Mouse (Mus musculus) hindbrain, embryonic 11.5 days (tissue): ENCODE measurements at regions not wholly inside any gene's neighbourhood (a gene's known extent, or its start where the extent isn't known, plus 50 kb on each side); places are given as distances from the start of the nearest gene placed in this dataset.

ENCODE experiments used
- ATAC-seq: fragments of 200-750 bp; cut with Nextera tagmentation; 2 replicates; pipeline ENCODE4 v1.8.0; 2017; ENCODE audit warnings: mild to moderate bottlenecking, moderate TSS enrichment, moderate library complexity; ENCODE audit not compliant: low FRiP score
- DNase-seq: peaks from one replicate; pipeline ENCODE4 v3.0.0-alpha.2; 2015; ENCODE audit warnings: low spot score
- H3K27ac ChIP-seq: fragments of 300-500 bp; sonication (generic); 2 replicates; pipeline ENCODE4 v1.5.1; 2014; ENCODE audit warnings: mild to moderate bottlenecking, low read depth, low read length
- H3K27me3 ChIP-seq: fragments of 300-500 bp; sonication (generic); 2 replicates; pipeline ENCODE4 v1.6.1; 2014; ENCODE audit warnings: mild to moderate bottlenecking, low read length, moderate library complexity, mixed read lengths; ENCODE audit not compliant: control insufficient read depth, insufficient read depth
- H3K36me3 ChIP-seq: fragments of 300-500 bp; sonication (generic); 2 replicates; pipeline ENCODE4 v1.6.1; 2014; ENCODE audit warnings: mild to moderate bottlenecking, low read length, moderate library complexity, mixed read lengths; ENCODE audit not compliant: control insufficient read depth, insufficient read depth
- H3K4me1 ChIP-seq: fragments of 300-500 bp; sonication (generic); replicated peaks from 2 replicates; pipeline ENCODE4 v1.6.1; 2014; ENCODE audit warnings: low read length, mixed read lengths; ENCODE audit not compliant: control insufficient read depth, insufficient read depth
- H3K4me2 ChIP-seq: fragments of 300-500 bp; sonication (generic); replicated peaks from 2 replicates; pipeline ENCODE4 v1.6.1; 2014; ENCODE audit warnings: mild to moderate bottlenecking, low read depth, low read length
- H3K4me3 ChIP-seq: fragments of 300-500 bp; sonication (generic); 2 replicates; pipeline ENCODE4 v1.5.1; 2014; ENCODE audit warnings: low read depth, low read length
- H3K9ac ChIP-seq: fragments of 300-500 bp; sonication (generic); 2 replicates; pipeline ENCODE4 v1.6.1; 2014; ENCODE audit warnings: low read depth, low read length
- H3K9me3 ChIP-seq: fragments of 300-500 bp; sonication (generic); 2 replicates; pipeline ENCODE4 v1.6.1; 2016; ENCODE audit warnings: low read length; ENCODE audit not compliant: control insufficient read depth
- WGBS: fragments of 180-500 bp; shearing (Covaris S2); extraction: QIAGEN DNeasy Blood & Tissue Kit; methylation state at CpG from one replicate; pipeline ENCODE4 v1.1.7; 2014; 5-methylcytosine and 5-hydroxymethylcytosine counted together

DNA sequence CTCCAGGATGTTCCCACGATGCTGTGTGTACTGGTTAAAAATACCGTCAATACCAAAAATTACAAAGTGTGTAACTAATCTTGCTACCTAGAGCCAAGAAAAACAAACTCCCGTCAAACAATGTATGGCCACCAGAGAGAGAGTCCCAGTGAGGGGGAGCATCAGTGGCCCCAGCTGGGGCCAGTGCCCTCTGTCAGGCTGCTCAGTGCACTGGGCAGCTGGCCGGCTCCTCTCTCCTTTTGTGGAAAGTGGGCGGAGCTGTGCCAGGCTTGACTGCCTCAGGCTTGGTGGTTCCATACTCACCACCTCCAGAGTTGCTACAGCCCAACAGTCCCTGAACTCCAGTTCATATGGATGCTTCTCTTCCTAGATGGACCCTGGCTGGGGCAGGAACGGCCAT is 53.8 kb upstream of the Sept5 start:
- Histone ChIP-seq H3K4me1 (peaks cover 8% of the 10 kb centered on the region), H3K9me3 (no peaks in the 10 kb centered on the region), H3K9ac (no peak overlapping the region), H3K4me2 (no peak overlapping the region), H3K36me3 (no peaks in the 10 kb centered on the region), H3K27me3 (no peaks in the 10 kb centered on the region), H3K4me3 (no peak overlapping the region), H3K27ac (no peak overlapping the region)
- DNase-seq: peak; percentile 33
- WGBS: 49% methylated on average over 6 of the region's 6 CpGs
- ATAC-seq: no peak

DNA sequence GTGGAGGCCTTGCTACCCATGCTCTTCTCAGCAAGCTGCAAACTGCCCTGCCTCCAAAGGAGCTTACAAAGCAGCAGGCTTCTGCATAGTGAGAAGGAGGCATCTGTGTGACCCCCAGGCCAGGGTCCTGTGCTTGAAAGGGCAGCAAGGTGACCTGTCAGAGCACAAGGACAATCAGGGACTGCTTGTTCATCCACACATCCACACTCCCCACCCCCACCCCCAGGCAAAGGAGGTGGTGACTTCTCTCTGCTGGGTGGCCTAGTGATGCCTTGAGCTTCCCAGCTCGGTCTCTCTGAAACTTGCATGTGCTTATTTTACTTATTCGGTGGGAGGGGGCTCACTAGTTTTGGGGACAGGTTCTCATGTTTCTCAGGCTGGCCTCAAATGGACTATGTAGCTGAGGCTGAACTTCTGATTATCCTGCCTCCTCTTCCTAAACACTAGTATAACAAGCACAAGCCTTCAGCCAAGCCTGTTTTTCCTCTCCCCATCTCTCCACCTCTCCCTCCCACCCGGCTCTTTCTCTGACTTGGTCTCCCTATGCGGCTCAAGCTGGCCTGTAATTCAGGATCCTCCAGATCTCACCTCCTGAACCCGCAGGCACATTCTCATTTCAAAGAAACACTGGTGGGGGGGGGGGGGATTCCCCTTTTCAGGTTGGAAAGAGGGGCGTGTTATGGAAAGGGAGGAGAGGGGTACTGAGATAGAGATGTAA is 56.4 kb upstream of the Sept5 start:
- H3K27me3 ChIP-seq: no peaks in the 10 kb centered on the region
- no peak overlapping the region for H3K4me2 ChIP-seq
- peak overlapping the region; percentile 62 for H3K27ac ChIP-seq
- DNase-seq (peak; percentile 45), ATAC-seq (peak; percentile 48)
- no peak overlapping the region for H3K4me3 ChIP-seq
- peak overlapping the region; percentile 31; the same call in 1 of the 2 replicates for H3K9ac ChIP-seq
- H3K36me3 ChIP-seq: no peaks in the 10 kb centered on the region
- H3K4me1 ChIP-seq: peaks cover 8% of the 10 kb centered on the region
- 1% methylated on average over 6 of the region's 6 CpGs for WGBS
- H3K9me3 ChIP-seq: no peaks in the 10 kb centered on the region

DNA sequence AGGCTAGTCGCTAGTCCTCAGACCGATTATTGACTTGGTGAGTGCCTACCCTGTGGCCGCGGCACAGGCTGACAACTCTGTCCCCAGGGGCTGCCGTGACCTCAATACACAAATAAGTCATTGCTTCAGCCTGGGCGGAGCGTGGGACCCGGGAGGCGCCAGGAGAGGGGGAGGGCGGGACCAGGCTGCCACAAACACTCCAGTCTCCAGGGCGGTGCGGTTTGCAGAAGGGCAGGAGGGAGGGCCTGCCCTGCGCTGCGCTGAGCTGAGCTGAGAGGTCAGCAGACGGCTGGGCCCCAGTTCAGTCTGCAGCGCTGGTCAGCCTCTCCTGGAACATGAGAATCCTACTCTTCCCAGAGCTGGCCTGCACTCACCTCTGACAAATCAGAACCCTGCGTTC is 57.2 kb upstream of the Sept5 start:
- peak overlapping the region; percentile 20; the same call in 1 of the 2 replicates for H3K9ac ChIP-seq
- H3K36me3 ChIP-seq: no peaks in the 10 kb centered on the region
- peak overlapping the region; percentile 55 for H3K27ac ChIP-seq
- no peaks in the 10 kb centered on the region for H3K9me3 ChIP-seq
- DNase-seq: peak; percentile 91
- WGBS: under 1% methylated on average over 17 of the region's 17 CpGs
- H3K27me3 ChIP-seq: no peaks in the 10 kb centered on the region
- peak overlapping the region; percentile 33 for H3K4me2 ChIP-seq
- ATAC-seq: peak; percentile 97
- H3K4me3 ChIP-seq: no peak overlapping the region
- H3K4me1 ChIP-seq: peaks cover 8% of the 10 kb centered on the region

DNA sequence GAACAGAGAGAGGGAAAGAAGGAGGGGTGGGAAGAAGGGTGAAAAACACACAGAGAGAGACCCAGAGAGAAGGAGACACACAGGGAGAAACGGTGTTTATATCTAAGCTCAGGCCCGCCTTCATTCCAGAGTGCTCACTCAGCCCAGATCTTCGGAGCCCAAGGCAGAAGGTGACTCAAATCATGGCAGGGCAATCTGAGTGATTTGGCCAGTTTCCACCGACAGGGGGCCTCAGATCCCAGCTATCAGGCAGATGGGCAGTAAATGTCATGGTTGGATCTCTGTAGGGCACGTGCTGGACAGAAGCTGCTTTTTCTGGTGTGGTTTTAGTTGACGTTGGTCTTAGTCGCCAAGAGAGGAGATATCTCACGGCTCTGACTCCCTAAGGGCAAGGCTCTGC is 57.6 kb upstream of the Sept5 start:
- Histone ChIP-seq H3K4me1 (peaks cover 8% of the 10 kb centered on the region), H3K9me3 (no peaks in the 10 kb centered on the region), H3K9ac (peak overlapping the region; percentile 20; the same call in 1 of the 2 replicates), H3K4me3 (no peak overlapping the region), H3K27ac (peak overlapping the region; percentile 55), H3K36me3 (no peaks in the 10 kb centered on the region), H3K27me3 (no peaks in the 10 kb centered on the region), H3K4me2 (peak overlapping the region; percentile 33; the same call in 1 of the 2 replicates)
- 2% methylated on average over 8 of the region's 8 CpGs for WGBS
- ATAC-seq: peak; percentile 72
- peak; percentile 88 for DNase-seq

DNA sequence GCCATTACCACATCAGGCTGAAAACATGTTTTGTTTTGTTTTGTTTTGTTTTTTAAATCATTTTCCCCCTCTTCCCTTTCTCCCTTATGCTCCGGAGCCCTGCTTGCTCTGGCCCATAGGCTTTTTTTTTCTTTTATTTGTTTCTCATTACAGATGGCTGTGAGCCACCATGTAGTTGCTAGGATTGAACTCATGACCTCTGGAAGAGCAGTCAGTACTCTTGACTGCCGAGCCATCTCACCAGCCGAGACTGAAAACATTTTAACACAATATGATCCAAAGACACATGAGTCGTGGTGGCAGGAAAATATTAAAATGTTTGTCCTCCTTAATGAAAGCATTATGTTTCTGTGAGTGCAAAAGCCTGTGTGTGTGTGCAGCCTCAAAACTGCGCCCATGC is 65.8 kb upstream of the Sept5 start:
- no peaks in the 10 kb centered on the region for H3K27me3 ChIP-seq
- 69% methylated on average over 5 of the region's 5 CpGs for WGBS
- H3K4me3 ChIP-seq: no peak overlapping the region
- DNase-seq (no peak), ATAC-seq (no peak)
- H3K36me3 ChIP-seq: no peaks in the 10 kb centered on the region
- no peak overlapping the region for H3K27ac ChIP-seq
- H3K9me3 ChIP-seq: no peaks in the 10 kb centered on the region
- H3K9ac ChIP-seq: no peak overlapping the region
- H3K4me2 ChIP-seq: no peak overlapping the region
- H3K4me1 ChIP-seq: no peaks in the 10 kb centered on the region

DNA sequence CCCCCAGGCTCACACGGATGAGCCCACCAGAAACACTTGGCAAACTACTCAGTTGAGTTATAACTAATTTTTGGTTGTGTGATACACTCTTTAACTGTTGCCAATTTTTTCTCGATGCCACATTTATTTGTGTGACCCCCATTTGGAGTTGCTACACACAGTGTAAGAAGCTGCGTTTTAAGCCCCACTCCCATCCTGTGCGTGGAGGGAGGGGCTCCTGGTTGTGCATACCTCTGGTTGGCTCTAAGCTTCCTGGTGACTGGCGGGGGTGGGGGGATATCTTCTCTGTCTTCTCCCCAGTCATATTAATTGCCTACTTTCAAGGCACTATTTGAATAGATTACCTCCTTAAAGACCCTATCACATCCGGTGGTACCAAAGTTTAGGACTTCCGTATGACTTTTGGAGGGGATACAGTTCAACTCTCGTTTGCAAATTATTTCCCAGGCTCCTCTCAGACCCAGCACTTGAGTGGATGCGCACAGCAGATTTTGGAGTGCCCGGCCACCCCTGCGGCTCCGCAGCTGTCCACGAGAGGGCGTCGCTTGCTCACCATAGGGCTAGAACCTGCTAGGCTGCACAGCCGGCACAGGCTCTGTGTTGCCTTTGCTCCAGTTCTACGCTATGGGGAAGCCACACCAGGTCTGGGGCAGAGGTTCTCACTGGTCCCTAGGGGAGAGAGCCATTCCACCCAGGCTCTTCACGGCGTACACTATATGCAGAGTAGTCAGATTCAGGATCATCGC is 66.5 kb upstream of the Sept5 start:
- no peak overlapping the region for H3K27ac ChIP-seq
- no peak overlapping the region for H3K4me2 ChIP-seq
- H3K4me1 ChIP-seq: no peaks in the 10 kb centered on the region
- ATAC-seq (peak; percentile 85), DNase-seq (peak; percentile 85)
- WGBS: 12% methylated on average over 20 of the region's 20 CpGs
- no peaks in the 10 kb centered on the region for H3K27me3 ChIP-seq
- H3K36me3 ChIP-seq: no peaks in the 10 kb centered on the region
- H3K9me3 ChIP-seq: no peaks in the 10 kb centered on the region
- no peak overlapping the region for H3K4me3 ChIP-seq
- no peak overlapping the region for H3K9ac ChIP-seq

DNA sequence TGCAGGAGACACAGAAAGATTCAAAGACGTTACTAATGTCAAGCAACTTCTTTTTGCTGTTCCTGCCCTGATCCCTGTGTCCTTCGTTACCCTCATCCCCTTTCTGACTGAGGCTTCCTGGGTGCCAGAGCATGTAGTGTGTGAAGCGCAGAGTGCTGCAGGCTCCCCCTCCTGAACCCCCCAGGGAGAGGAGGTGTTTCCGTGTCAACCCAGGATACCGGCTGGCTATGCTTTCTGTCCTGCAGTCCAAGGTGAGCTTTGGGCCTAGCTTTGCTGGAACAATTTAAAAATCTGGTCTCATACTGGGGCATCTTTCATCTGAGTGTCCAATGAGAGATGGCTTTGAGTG is 67.0 kb upstream of the Sept5 start:
- no peaks in the 10 kb centered on the region for H3K36me3 ChIP-seq
- H3K4me2 ChIP-seq: no peak overlapping the region
- ATAC-seq: peak; percentile 38
- H3K27ac ChIP-seq: no peak overlapping the region
- no peaks in the 10 kb centered on the region for H3K9me3 ChIP-seq
- no peak overlapping the region for H3K9ac ChIP-seq
- no peaks in the 10 kb centered on the region for H3K27me3 ChIP-seq
- 70% methylated on average over 5 of the region's 5 CpGs for WGBS
- H3K4me1 ChIP-seq: no peaks in the 10 kb centered on the region
- H3K4me3 ChIP-seq: no peak overlapping the region
- DNase-seq: no peak

DNA sequence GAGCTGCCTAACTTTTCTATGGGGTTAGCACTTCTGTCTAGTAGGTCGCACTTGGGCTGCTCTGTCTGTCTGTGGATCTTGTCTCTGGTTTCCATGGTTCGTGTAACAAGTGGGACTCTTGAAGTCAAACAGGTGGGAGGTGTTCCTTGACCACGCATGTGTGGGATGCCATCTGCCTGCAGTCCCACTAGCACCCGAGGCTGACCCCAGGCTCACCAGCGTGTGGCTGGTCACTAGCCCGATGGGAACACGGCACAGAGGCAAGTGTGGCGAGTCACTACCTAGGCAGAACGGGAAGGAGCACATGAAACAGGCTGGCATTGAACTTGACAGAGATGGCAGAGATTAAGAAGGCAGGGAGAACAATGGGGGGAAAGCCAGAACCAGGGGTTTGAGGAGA is 72.5 kb upstream of the Cldn5 start:
- DNase-seq: no peak
- no peaks in the 10 kb centered on the region for H3K36me3 ChIP-seq
- 66% methylated on average over 9 of the region's 9 CpGs for WGBS
- H3K4me1 ChIP-seq: no peaks in the 10 kb centered on the region
- no peak overlapping the region for H3K4me3 ChIP-seq
- H3K9ac ChIP-seq: no peak overlapping the region
- no peak for ATAC-seq
- H3K27ac ChIP-seq: no peak overlapping the region
- no peaks in the 10 kb centered on the region for H3K9me3 ChIP-seq
- no peak overlapping the region for H3K4me2 ChIP-seq
- H3K27me3 ChIP-seq: no peaks in the 10 kb centered on the region
